Mouse (Mus musculus): ENCODE measurements around the gene Aff3. TPM values are rescaled to one million over a fixed set of nuclear protein-coding genes. Genes with fewer than 3 reads are reported as not detected.
A peak's percentile ranks its signal among the peaks of the same experiment; 100 is the strongest.

The Aff3 gene
- polyA plus RNA-seq, 1 experiment from 2014 or later = 8.5 TPM

- WGBS = under 1% methylated on average over 73 of the region's 133 CpGs
- H3K4me1 ChIP-seq (replicated peaks) = peaks cover 14% of the 10 kb centered on the region
- no peaks in the 10 kb centered on the region for H3K9me3 ChIP-seq
- H3K9ac ChIP-seq = peak overlapping the region; percentile 81
- H3K4me2 ChIP-seq (replicated peaks) = peak overlapping the region; percentile 93
- H3K4me3 ChIP-seq (replicated peaks) = peak overlapping the region; percentile 75
- H3K27me3 ChIP-seq (replicated peaks) = peaks cover 11% of the 10 kb centered on the region; the same call in 1 of the 2 replicates
- H3K27ac ChIP-seq = peak overlapping the region; percentile 95
- ATAC-seq = peak; percentile 89
- H3K36me3 ChIP-seq = no peaks in the 10 kb centered on the region
Observed at GRCm38 (mm10) chr1:38626739-38627661, 37.8 kb downstream of the Aff3 start.

GRCm38 (mm10) chr1:38626388-38626738 lies 38.4 kb downstream of the Aff3 start:
- H3K4me1 ChIP-seq (replicated peaks) = peaks cover 14% of the 10 kb centered on the region
- H3K4me2 ChIP-seq (replicated peaks) = peak overlapping the region; percentile 93
- no peak for ATAC-seq
- peaks cover 11% of the 10 kb centered on the region; the same call in 1 of the 2 replicates for H3K27me3 ChIP-seq (replicated peaks)
- peak overlapping the region; percentile 75 for H3K4me3 ChIP-seq (replicated peaks)
- no peaks in the 10 kb centered on the region for H3K9me3 ChIP-seq
- H3K36me3 ChIP-seq = no peaks in the 10 kb centered on the region
- 6% methylated on average over 10 of the region's 10 CpGs for WGBS
- no peak overlapping the region for H3K27ac ChIP-seq
- H3K9ac ChIP-seq = peak overlapping the region; percentile 81

GRCm38 (mm10) chr1:38621840-38622239 lies 42.9 kb downstream of the Aff3 start:
- Histone ChIP-seq H3K4me3 (replicated peaks) (no peak overlapping the region), H3K9me3 (no peaks in the 10 kb centered on the region), H3K9ac (no peak overlapping the region), H3K4me2 (replicated peaks) (no peak overlapping the region), H3K4me1 (replicated peaks) (no peaks in the 10 kb centered on the region; the same call in 1 of the 2 replicates), H3K36me3 (no peaks in the 10 kb centered on the region), H3K27ac (no peak overlapping the region), H3K27me3 (replicated peaks) (peaks cover 8% of the 10 kb centered on the region; the same call in 1 of the 2 replicates)
- WGBS = 60% methylated on average over 4 of the region's 4 CpGs
- ATAC-seq = no peak

- no peaks in the 10 kb centered on the region for H3K36me3 ChIP-seq
- no peak overlapping the region for H3K4me2 ChIP-seq (replicated peaks)
- no peak overlapping the region for H3K9ac ChIP-seq
- no peak overlapping the region for H3K27ac ChIP-seq
- no peaks in the 10 kb centered on the region for H3K27me3 ChIP-seq (replicated peaks)
- WGBS = 86% methylated on average over 6 of the region's 6 CpGs
- no peak overlapping the region for H3K4me3 ChIP-seq (replicated peaks)
- H3K4me1 ChIP-seq (replicated peaks) = no peaks in the 10 kb centered on the region
- H3K9me3 ChIP-seq = no peaks in the 10 kb centered on the region
- no peak for ATAC-seq
Observed at GRCm38 (mm10) chr1:38620401-38620800, 44.4 kb downstream of the Aff3 start.

- Histone ChIP-seq H3K9ac (no peak overlapping the region), H3K27ac (no peak overlapping the region), H3K27me3 (replicated peaks) (no peaks in the 10 kb centered on the region), H3K9me3 (no peaks in the 10 kb centered on the region), H3K36me3 (no peaks in the 10 kb centered on the region), H3K4me3 (replicated peaks) (no peak overlapping the region), H3K4me1 (replicated peaks) (no peaks in the 10 kb centered on the region), H3K4me2 (replicated peaks) (no peak overlapping the region)
- ATAC-seq = no peak
- WGBS = 64% methylated on average over 4 of the region's 4 CpGs
Observed at GRCm38 (mm10) chr1:38606741-38607140, 58.0 kb downstream of the Aff3 start.

- no peaks in the 10 kb centered on the region for H3K36me3 ChIP-seq
- no peak overlapping the region for H3K9ac ChIP-seq
- no peaks in the 10 kb centered on the region for H3K9me3 ChIP-seq
- no peak overlapping the region for H3K4me2 ChIP-seq (replicated peaks)
- no peak for ATAC-seq
- 85% methylated on average over 4 of the region's 4 CpGs for WGBS
- no peaks in the 10 kb centered on the region for H3K4me1 ChIP-seq (replicated peaks)
- H3K4me3 ChIP-seq (replicated peaks) = no peak overlapping the region
- H3K27ac ChIP-seq = no peak overlapping the region
- no peaks in the 10 kb centered on the region for H3K27me3 ChIP-seq (replicated peaks)
Observed at GRCm38 (mm10) chr1:38605426-38605825, 59.3 kb downstream of the Aff3 start.

- Histone ChIP-seq H3K36me3 (no peaks in the 10 kb centered on the region), H3K4me3 (replicated peaks) (no peak overlapping the region), H3K27ac (no peak overlapping the region), H3K27me3 (replicated peaks) (no peaks in the 10 kb centered on the region), H3K4me2 (replicated peaks) (no peak overlapping the region), H3K9ac (no peak overlapping the region), H3K9me3 (no peaks in the 10 kb centered on the region), H3K4me1 (replicated peaks) (no peaks in the 10 kb centered on the region)
- ATAC-seq = no peak
- WGBS = 49% methylated on average over 7 of the region's 7 CpGs
Observed at GRCm38 (mm10) chr1:38604611-38605010, 60.1 kb downstream of the Aff3 start.

- Histone ChIP-seq H3K4me2 (replicated peaks) (no peak overlapping the region), H3K4me3 (replicated peaks) (no peak overlapping the region), H3K9me3 (no peaks in the 10 kb centered on the region), H3K4me1 (replicated peaks) (no peaks in the 10 kb centered on the region), H3K27me3 (replicated peaks) (no peaks in the 10 kb centered on the region), H3K27ac (no peak overlapping the region), H3K9ac (no peak overlapping the region), H3K36me3 (no peaks in the 10 kb centered on the region)
- no peak for ATAC-seq
- WGBS = 72% methylated on average over 11 of the region's 11 CpGs
Observed at GRCm38 (mm10) chr1:38601802-38602508, 62.8 kb downstream of the Aff3 start.

- H3K4me1 ChIP-seq (replicated peaks) = 0 out of 2 replicates have a peak, but pooled peaks cover 3% of the 10 kb centered on the region
- no peak overlapping the region for H3K9ac ChIP-seq
- WGBS = 50% methylated on average over 3 of the region's 3 CpGs
- no peak overlapping the region for H3K4me2 ChIP-seq (replicated peaks)
- no peak overlapping the region for H3K27ac ChIP-seq
- no peak overlapping the region for H3K4me3 ChIP-seq (replicated peaks)
- no peak for ATAC-seq
- no peaks in the 10 kb centered on the region for H3K9me3 ChIP-seq
- H3K27me3 ChIP-seq (replicated peaks) = no peaks in the 10 kb centered on the region
- no peaks in the 10 kb centered on the region for H3K36me3 ChIP-seq
Observed at GRCm38 (mm10) chr1:38595311-38595710, 69.4 kb downstream of the Aff3 start.

GRCm38 (mm10) chr1:38594766-38595165 lies 70.0 kb downstream of the Aff3 start:
- 0 out of 2 replicates have a peak, but pooled peaks cover 3% of the 10 kb centered on the region for H3K4me1 ChIP-seq (replicated peaks)
- H3K27ac ChIP-seq = no peak overlapping the region
- no peaks in the 10 kb centered on the region for H3K36me3 ChIP-seq
- no peak overlapping the region for H3K4me2 ChIP-seq (replicated peaks)
- H3K27me3 ChIP-seq (replicated peaks) = no peaks in the 10 kb centered on the region
- 54% methylated on average over 5 of the region's 5 CpGs for WGBS
- H3K4me3 ChIP-seq (replicated peaks) = no peak overlapping the region
- ATAC-seq = no peak
- no peak overlapping the region for H3K9ac ChIP-seq
- H3K9me3 ChIP-seq = no peaks in the 10 kb centered on the region

- 0 out of 2 replicates have a peak, but pooled peaks cover 3% of the 10 kb centered on the region for H3K4me1 ChIP-seq (replicated peaks)
- H3K4me3 ChIP-seq (replicated peaks) = no peak overlapping the region
- no peak overlapping the region for H3K9ac ChIP-seq
- H3K27me3 ChIP-seq (replicated peaks) = no peaks in the 10 kb centered on the region
- H3K4me2 ChIP-seq (replicated peaks) = no peak overlapping the region
- H3K27ac ChIP-seq = no peak overlapping the region
- ATAC-seq = no peak
- H3K36me3 ChIP-seq = no peaks in the 10 kb centered on the region
- H3K9me3 ChIP-seq = no peaks in the 10 kb centered on the region
- 64% methylated on average over 8 of the region's 8 CpGs for WGBS
Observed at GRCm38 (mm10) chr1:38591194-38591593, 73.6 kb downstream of the Aff3 start.

GRCm38 (mm10) chr1:38588741-38589140 lies 76.0 kb downstream of the Aff3 start:
- Histone ChIP-seq H3K4me1 (replicated peaks) (no peaks in the 10 kb centered on the region), H3K36me3 (no peaks in the 10 kb centered on the region), H3K27me3 (replicated peaks) (no peaks in the 10 kb centered on the region), H3K4me3 (replicated peaks) (no peak overlapping the region), H3K4me2 (replicated peaks) (no peak overlapping the region), H3K27ac (no peak overlapping the region), H3K9me3 (no peaks in the 10 kb centered on the region), H3K9ac (no peak overlapping the region)
- ATAC-seq = no peak
- WGBS = 64% methylated on average over 6 of the region's 6 CpGs

Data from intestine, embryonic 15.5 days (tissue).